Mouse (Mus musculus): Measurements from ENCODE around the gene Mthfd1l.

- TF ChIP-seq CTCF (IDR thresholded peaks at IDR 0.05; ENCODE audit: low read depth, low read length) (no peak), POLR2A (IDR thresholded peaks at IDR 0.05; ENCODE audit: borderline replicate concordance, low read depth, low read length) (no peak)
Measured at GRCm38 (mm10) chr10:4181953-4182352, 209.0 kb downstream of the Mthfd1l start.

Data from bone marrow macrophage, adult 2 months (primary cell).